Mouse (Mus musculus) G1E (cell line): ENCODE measurements around the gene Mical3. TPM values are rescaled to one million over a fixed set of nuclear protein-coding genes. Genes with fewer than 3 reads are reported as not detected.

Source experiments
- ATAC-seq: 2 replicates; pipeline ENCODE4 v1.8.0; 2016; ENCODE audit warnings: mild to moderate bottlenecking; ENCODE audit not compliant: insufficient number of reproducible peaks, poor library complexity, low FRiP score, severe bottlenecking; ENCODE audit errors: extremely low read depth
- DNase-seq: peaks from one replicate; pipeline ENCODE4 v3.0.0; 2012; ENCODE audit warnings: low spot score
- H3K27me3 ChIP-seq: 2 replicates; pipeline ENCODE4 v1.6.1; 2012; ENCODE audit warnings: mild to moderate bottlenecking, low read length, inconsistent platforms; ENCODE audit not compliant: insufficient read depth
- H3K36me3 ChIP-seq: replicated peaks from 2 replicates; pipeline ENCODE3; 2012; ENCODE audit warnings: mild to moderate bottlenecking, inconsistent platforms
- H3K4me1 ChIP-seq: 2 replicates; pipeline ENCODE4 v1.6.1; 2012; ENCODE audit warnings: low read depth, low read length, inconsistent platforms, mixed read lengths; ENCODE audit not compliant: insufficient read depth
- H3K4me3 ChIP-seq: 2 replicates; pipeline ENCODE4 v1.5.1; 2012; ENCODE audit warnings: low read depth, mild to moderate bottlenecking, inconsistent platforms, low read length, moderate library complexity, mixed read lengths
- H3K9me3 ChIP-seq: replicated peaks from 2 replicates; pipeline ENCODE4 v1.6.1; 2012; ENCODE audit warnings: inconsistent platforms
- CTCF ChIP-seq: IDR thresholded peaks from 2 replicates; pipeline ENCODE4 v1.5.1; 2012; ENCODE audit warnings: low read depth, low read length, inconsistent platforms, mixed read lengths
- GATA1 ChIP-seq: IDR thresholded peaks from 2 replicates; pipeline ENCODE4 v1.6.1; 2012; ENCODE audit warnings: borderline replicate concordance, low read length, inconsistent platforms, mixed read lengths
- GATA2 ChIP-seq: IDR thresholded peaks from 2 replicates; pipeline ENCODE4 v1.6.1; 2012; ENCODE audit warnings: low read depth, low read length, inconsistent platforms, borderline replicate concordance
- POLR2AphosphoS5 ChIP-seq: IDR thresholded peaks from 2 replicates; pipeline ENCODE4 v1.6.1; 2012; ENCODE audit warnings: low read depth, low read length, inconsistent platforms; ENCODE audit not compliant: insufficient replicate concordance
- TAL1 ChIP-seq: conservative IDR thresholded peaks from 2 replicates; pipeline ENCODE4 v1.6.1; 2012; ENCODE audit warnings: low read depth, low read length, inconsistent platforms, mixed read lengths
- polyA plus RNA-seq: library from polyadenylated mRNA; stranded (reverse); fragments of >175 nt; gene quantifications from 2 replicates; pipeline ENCODE4 v1.2.3, GENCODE M21; 2012
- total RNA-seq, 2 experiments: library from RNA; stranded (forward) in 1 of 2; stranded (reverse) in 1 of 2; fragments of 200-1000 nt in 1 of 2; fragments of >200 nt in 1 of 2; fragmentation: Nextera tagmentation in 1 of 2; gene quantifications; 2 replicates each; pipeline ENCODE4 v1.2.3; 2014 to 2017

The Mical3 gene
- total and polyA plus RNA-seq, 3 experiments: 20.9 to 109 (median 38.1) TPM

DNA sequence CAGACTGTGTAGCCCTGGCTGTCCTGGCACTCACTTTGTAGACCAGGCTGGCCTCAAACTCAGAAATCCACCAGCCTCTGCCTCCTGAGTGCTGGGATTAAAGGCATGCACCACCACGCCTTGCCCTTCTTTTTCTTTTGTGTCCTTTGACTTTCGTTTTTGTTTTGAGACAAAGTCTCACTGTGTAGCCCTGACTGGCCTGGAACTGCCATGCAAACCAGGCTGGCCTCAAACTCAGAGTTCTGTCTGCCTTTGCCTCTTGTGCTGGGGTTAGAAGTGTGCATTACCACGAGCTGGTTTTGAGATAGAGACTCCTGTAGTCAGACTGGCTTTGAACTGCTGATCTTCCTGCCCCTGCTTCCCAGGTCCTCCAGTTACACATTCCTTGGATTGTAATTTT lies 3.5 kb upstream of the Mical3 start:
- no peaks in the 10 kb centered on the region for H3K9me3 ChIP-seq
- ATAC-seq: no peak
- H3K4me3 ChIP-seq: no peak overlapping the region
- H3K36me3 ChIP-seq: no peaks in the 10 kb centered on the region
- peaks cover 32% of the 10 kb centered on the region for H3K4me1 ChIP-seq
- DNase-seq: no peak
- H3K27me3 ChIP-seq: peaks cover 54% of the 10 kb centered on the region
- no peak for TF ChIP-seq CTCF
- no peak for TF ChIP-seq GATA1
- no peak for TF ChIP-seq GATA2
- no peak for TF ChIP-seq TAL1
- TF ChIP-seq POLR2AphosphoS5: no peak

DNA sequence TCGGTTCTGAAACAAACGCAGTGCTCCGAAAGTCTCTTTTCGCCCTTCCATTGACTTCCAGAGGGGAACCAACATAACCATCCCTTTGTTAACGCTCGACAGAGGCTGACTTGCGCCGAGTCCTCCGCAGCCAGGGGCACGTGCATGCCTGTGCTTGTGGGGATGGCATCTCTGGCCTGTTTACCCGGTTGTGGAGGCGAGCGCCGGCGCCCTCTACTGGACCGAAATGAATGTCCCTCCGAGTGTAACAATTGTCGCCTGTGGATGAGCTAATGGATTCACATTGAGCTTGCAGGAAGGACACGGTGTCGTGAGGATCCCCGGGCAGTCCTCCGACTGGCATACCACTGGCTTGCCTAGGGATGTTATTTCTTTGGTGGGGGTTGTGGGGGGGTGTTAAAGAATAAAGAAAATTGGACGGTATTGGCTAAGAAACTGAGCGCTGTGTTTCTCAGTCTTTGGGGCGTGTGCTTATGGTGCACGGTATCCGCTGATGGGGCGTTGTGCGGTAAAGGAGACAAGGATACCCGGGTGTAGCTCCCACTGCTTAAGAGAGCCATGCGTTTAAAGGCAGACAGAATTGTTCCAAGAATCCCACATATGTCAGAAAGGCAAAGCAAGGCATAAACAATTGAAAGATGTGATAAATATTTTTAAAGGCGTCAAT lies 627 bp downstream of the Mical3 start:
- Histone ChIP-seq H3K9me3 (no peaks in the 10 kb centered on the region), H3K27me3 (peaks cover 42% of the 10 kb centered on the region), H3K36me3 (no peaks in the 10 kb centered on the region), H3K4me3 (peak overlapping the region; percentile 66), H3K4me1 (peaks cover 26% of the 10 kb centered on the region)
- peak; percentile 79 for TF ChIP-seq CTCF
- TF ChIP-seq TAL1: no peak
- peak; percentile 90 for DNase-seq
- ATAC-seq: peak; percentile 90

DNA sequence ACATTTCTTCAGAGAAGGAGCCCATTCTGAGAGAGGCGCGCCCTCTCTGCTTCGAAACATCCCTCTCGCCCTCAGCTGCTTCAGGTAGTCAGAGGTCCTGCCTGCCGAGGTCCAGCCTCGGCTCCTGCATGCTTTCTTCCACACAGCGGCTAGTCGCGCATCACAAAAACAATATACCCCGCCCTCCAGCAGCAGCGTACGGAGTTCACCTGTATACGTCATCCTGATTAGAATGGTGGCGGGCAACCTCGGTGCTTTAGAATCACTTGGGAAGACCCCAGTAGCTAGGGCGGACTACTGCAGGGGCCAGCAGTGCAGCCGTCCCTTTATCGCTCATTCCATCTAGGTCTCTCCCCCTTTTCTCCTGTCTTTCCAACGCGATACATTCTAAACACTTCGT lies 1.3 kb downstream of the Mical3 start:
- no peaks in the 10 kb centered on the region for H3K9me3 ChIP-seq
- peaks cover 35% of the 10 kb centered on the region for H3K27me3 ChIP-seq

DNA sequence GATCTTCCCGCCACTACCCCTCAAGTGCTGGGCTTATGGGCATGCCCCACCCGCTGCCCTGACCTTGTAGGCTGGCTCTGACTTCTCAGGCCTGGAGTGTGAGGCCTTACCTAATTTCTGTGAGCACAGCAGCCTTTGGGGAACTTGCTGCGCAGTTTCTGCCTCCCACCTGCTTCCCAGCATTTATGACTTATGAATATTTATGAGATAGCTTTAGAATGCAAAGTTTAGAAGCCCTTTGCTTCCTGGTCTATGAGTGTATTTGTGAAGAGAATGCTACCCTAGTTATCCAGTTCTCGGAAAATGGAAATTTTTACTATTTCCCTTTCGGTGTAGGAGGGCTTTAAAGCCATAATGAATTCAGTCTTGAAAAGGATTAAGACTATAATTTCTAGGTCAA lies 2.1 kb downstream of the Mical3 start:
- H3K4me1 ChIP-seq: peaks cover 23% of the 10 kb centered on the region
- peaks cover 29% of the 10 kb centered on the region for H3K27me3 ChIP-seq
- no peaks in the 10 kb centered on the region for H3K36me3 ChIP-seq
- no peaks in the 10 kb centered on the region for H3K9me3 ChIP-seq
- no peak for ATAC-seq
- TF ChIP-seq GATA1: no peak
- no peak for TF ChIP-seq TAL1
- no peak for TF ChIP-seq GATA2
- no peak for TF ChIP-seq POLR2AphosphoS5
- TF ChIP-seq CTCF: no peak
- H3K4me3 ChIP-seq: no peak overlapping the region
- no peak for DNase-seq

More for the DNA sequence above, 1.3 kb downstream of the Mical3 start:
- Histone ChIP-seq H3K4me1 (peaks cover 26% of the 10 kb centered on the region), H3K4me3 (peak overlapping the region; percentile 66; the same call in 1 of the 2 replicates), H3K36me3 (no peaks in the 10 kb centered on the region)
- ATAC-seq (no peak), DNase-seq (no peak)
- TF ChIP-seq GATA2: no peak
- TF ChIP-seq POLR2AphosphoS5: no peak

DNA sequence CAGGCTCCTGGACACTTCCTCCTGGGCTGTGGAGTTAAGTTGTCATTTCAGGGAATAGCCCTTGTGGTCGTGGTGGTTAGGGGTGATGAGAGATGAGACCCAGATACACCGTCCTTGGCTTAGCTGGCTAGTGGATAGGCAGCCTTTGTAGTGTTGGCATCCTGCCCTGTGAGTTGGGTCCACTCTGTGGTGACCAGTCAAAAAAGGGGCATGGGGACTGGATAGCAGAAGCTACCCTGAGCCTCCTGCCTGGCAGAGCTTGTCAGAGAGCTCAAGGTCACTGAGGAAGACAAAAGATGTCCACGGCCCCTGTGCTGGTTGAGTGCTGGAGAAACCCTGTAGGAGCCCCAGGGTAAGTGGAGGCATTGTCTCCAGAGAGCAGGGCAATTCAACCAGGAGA lies 3.1 kb downstream of the Mical3 start:
- Histone ChIP-seq H3K4me1 (peaks cover 23% of the 10 kb centered on the region), H3K36me3 (no peaks in the 10 kb centered on the region), H3K27me3 (peaks cover 22% of the 10 kb centered on the region), H3K9me3 (no peaks in the 10 kb centered on the region), H3K4me3 (no peak overlapping the region)
- ATAC-seq (no peak), DNase-seq (no peak)
- TF ChIP-seq CTCF (no peak), GATA2 (no peak), POLR2AphosphoS5 (no peak)

DNA sequence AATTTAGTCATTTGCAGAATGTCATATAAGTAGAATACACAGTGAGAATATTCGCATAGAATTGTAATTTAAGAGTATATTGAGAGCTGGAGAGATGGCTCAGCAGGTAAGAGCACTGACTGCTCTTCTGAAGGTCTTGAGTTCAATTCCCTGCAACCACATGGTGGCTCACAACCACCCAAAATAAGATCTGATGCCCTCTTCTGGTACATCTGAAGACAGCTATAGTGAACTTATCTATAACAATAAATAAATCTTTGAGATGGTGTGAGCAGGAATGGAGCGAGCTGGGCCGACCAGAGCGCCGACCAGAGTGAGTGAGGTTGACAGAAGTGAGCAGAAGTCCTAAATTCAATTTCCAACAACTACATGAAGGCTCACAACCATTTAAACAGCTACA lies 4.6 kb downstream of the Mical3 start:
- no peak for TF ChIP-seq GATA2
- TF ChIP-seq POLR2AphosphoS5: no peak
- no peak for TF ChIP-seq TAL1
- no peak for TF ChIP-seq CTCF
- TF ChIP-seq GATA1: no peak
- no peaks in the 10 kb centered on the region for H3K9me3 ChIP-seq
- peaks cover 23% of the 10 kb centered on the region for H3K4me1 ChIP-seq
- no peak for ATAC-seq
- peaks cover 13% of the 10 kb centered on the region for H3K27me3 ChIP-seq
- DNase-seq: no peak
- H3K36me3 ChIP-seq: no peaks in the 10 kb centered on the region
- no peak overlapping the region for H3K4me3 ChIP-seq

DNA sequence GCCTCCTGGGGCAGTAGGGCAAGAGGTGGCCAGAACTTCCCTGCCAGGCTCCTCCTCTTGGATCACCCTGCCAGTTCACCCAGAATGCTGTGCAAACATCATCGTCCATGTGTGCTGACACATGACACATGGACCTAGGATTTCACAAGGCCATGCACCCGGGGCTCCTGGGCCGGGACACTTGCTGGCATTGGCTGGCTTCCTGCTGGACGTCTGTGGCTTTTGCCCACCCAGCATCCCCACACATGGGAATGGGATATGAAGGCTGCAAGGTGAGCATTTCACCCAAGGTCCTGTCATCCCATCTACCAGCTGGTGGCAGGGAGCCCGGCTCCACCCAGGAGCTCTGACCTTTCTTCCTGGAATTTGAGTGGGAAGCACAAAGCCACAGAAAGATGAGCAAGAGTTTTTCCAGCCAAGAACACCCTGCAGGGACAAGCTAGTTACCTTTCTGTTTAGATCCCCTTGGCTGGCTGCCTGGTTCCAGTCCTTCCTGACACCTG lies 8.0 kb downstream of the Mical3 start:
- Histone ChIP-seq H3K4me1 (no peaks in the 10 kb centered on the region), H3K27me3 (peaks cover 3% of the 10 kb centered on the region), H3K4me3 (no peak overlapping the region), H3K9me3 (no peaks in the 10 kb centered on the region), H3K36me3 (no peaks in the 10 kb centered on the region)
- TF ChIP-seq TAL1 (no peak), GATA2 (no peak), CTCF (no peak), POLR2AphosphoS5 (no peak)
- DNase-seq (no peak), ATAC-seq (no peak)
